Mouse (Mus musculus) testis, adult 2 months (tissue): Measurements from ENCODE around the gene Enah.

ENCODE experiments used
- CTCF ChIP-seq: fragments of 200-500 bp; IDR thresholded peaks from 2 replicates; pipeline ENCODE4 v1.5.1; 2012; ENCODE audit warnings: low read depth, mild to moderate bottlenecking, inconsistent platforms, low read length, moderate library complexity; ENCODE audit not compliant: control insufficient read depth, insufficient read depth, insufficient replicate concordance
- POLR2A ChIP-seq: fragments of 200-500 bp; IDR thresholded peaks from 2 replicates; pipeline ENCODE4 v1.6.1; 2012; ENCODE audit warnings: low read depth, mild to moderate bottlenecking, inconsistent platforms, low read length, moderate library complexity; ENCODE audit not compliant: control insufficient read depth

- TF ChIP-seq CTCF (no peak), POLR2A (no peak)
These were observed 28.3 kb upstream of the Enah start for GRCm38 (mm10) chr1:182048101-182048500.
